Mouse (Mus musculus): ENCODE results near the gene Phf19. TPM values are rescaled to one million over a fixed set of nuclear protein-coding genes. Genes with fewer than 3 reads are reported as not detected.

Gene Phf19
- polyA plus RNA-seq, 1 experiment from 2014 or later = 6.7 TPM

- no peaks in the 10 kb centered on the region for H3K27me3 ChIP-seq (replicated peaks; ENCODE audit: control insufficient read depth, insufficient read depth, low read length)
- H3K27ac ChIP-seq (ENCODE audit: low read length) = no peak overlapping the region
- H3K9me3 ChIP-seq (ENCODE audit: control insufficient read depth, low read length) = no peaks in the 10 kb centered on the region
- no peak overlapping the region for H3K9ac ChIP-seq (ENCODE audit: low read depth, low read length)
- WGBS = 75% methylated on average over 13 of the region's 13 CpGs
- H3K4me3 ChIP-seq (ENCODE audit: low read length) = no peak overlapping the region
- H3K4me1 ChIP-seq (ENCODE audit: control insufficient read depth, insufficient read depth, low read length) = 0 out of 2 replicates have a peak, but pooled peaks cover 3% of the 10 kb centered on the region
- H3K4me2 ChIP-seq (ENCODE audit: low read depth, low read length) = no peak overlapping the region
- H3K36me3 ChIP-seq (ENCODE audit: control insufficient read depth, insufficient read depth, low read length) = no peaks in the 10 kb centered on the region
- ATAC-seq = no peak
Measured at GRCm38 (mm10) chr2:34943556-34944120, 29.8 kb upstream of the Phf19 start.

- no peaks in the 10 kb centered on the region for H3K36me3 ChIP-seq (ENCODE audit: control insufficient read depth, insufficient read depth, low read length)
- H3K4me1 ChIP-seq (ENCODE audit: control insufficient read depth, insufficient read depth, low read length) = 0 out of 2 replicates have a peak, but pooled peaks cover 6% of the 10 kb centered on the region
- no peak overlapping the region for H3K27ac ChIP-seq (ENCODE audit: low read length)
- H3K9ac ChIP-seq (ENCODE audit: low read depth, low read length) = no peak overlapping the region
- H3K9me3 ChIP-seq (ENCODE audit: control insufficient read depth, low read length) = no peaks in the 10 kb centered on the region
- H3K4me2 ChIP-seq (ENCODE audit: low read depth, low read length) = no peak overlapping the region
- 73% methylated on average over 11 of the region's 11 CpGs for WGBS
- H3K27me3 ChIP-seq (replicated peaks; ENCODE audit: control insufficient read depth, insufficient read depth, low read length) = no peaks in the 10 kb centered on the region
- no peak overlapping the region for H3K4me3 ChIP-seq (ENCODE audit: low read length)
- ATAC-seq = no peak
Measured at GRCm38 (mm10) chr2:34941061-34941675, 27.3 kb upstream of the Phf19 start.

GRCm38 (mm10) chr2:34940246-34940645 is 26.4 kb upstream of the Phf19 start:
- Histone ChIP-seq H3K9ac (ENCODE audit: low read depth, low read length) (no peak overlapping the region), H3K27me3 (replicated peaks; ENCODE audit: control insufficient read depth, insufficient read depth, low read length) (no peaks in the 10 kb centered on the region), H3K4me2 (ENCODE audit: low read depth, low read length) (no peak overlapping the region), H3K27ac (ENCODE audit: low read length) (no peak overlapping the region), H3K4me1 (ENCODE audit: control insufficient read depth, insufficient read depth, low read length) (0 out of 2 replicates have a peak, but pooled peaks cover 6% of the 10 kb centered on the region), H3K9me3 (ENCODE audit: control insufficient read depth, low read length) (no peaks in the 10 kb centered on the region), H3K36me3 (ENCODE audit: control insufficient read depth, insufficient read depth, low read length) (no peaks in the 10 kb centered on the region), H3K4me3 (ENCODE audit: low read length) (no peak overlapping the region)
- WGBS = 84% methylated on average over 5 of the region's 5 CpGs
- ATAC-seq = no peak

GRCm38 (mm10) chr2:34938269-34939208 is 24.7 kb upstream of the Phf19 start:
- Histone ChIP-seq H3K27ac (ENCODE audit: low read length) (no peak overlapping the region), H3K36me3 (ENCODE audit: control insufficient read depth, insufficient read depth, low read length) (no peaks in the 10 kb centered on the region), H3K4me2 (ENCODE audit: low read depth, low read length) (no peak overlapping the region), H3K4me3 (ENCODE audit: low read length) (no peak overlapping the region), H3K9ac (ENCODE audit: low read depth, low read length) (no peak overlapping the region), H3K4me1 (ENCODE audit: control insufficient read depth, insufficient read depth, low read length) (0 out of 2 replicates have a peak, but pooled peaks cover 3% of the 10 kb centered on the region), H3K27me3 (replicated peaks; ENCODE audit: control insufficient read depth, insufficient read depth, low read length) (no peaks in the 10 kb centered on the region), H3K9me3 (ENCODE audit: control insufficient read depth, low read length) (no peaks in the 10 kb centered on the region)
- WGBS = 74% methylated on average over 8 of the region's 8 CpGs
- no peak for ATAC-seq

GRCm38 (mm10) chr2:34937460-34937859 is 23.6 kb upstream of the Phf19 start:
- Histone ChIP-seq H3K27me3 (replicated peaks; ENCODE audit: control insufficient read depth, insufficient read depth, low read length) (no peaks in the 10 kb centered on the region), H3K36me3 (ENCODE audit: control insufficient read depth, insufficient read depth, low read length) (no peaks in the 10 kb centered on the region), H3K4me2 (ENCODE audit: low read depth, low read length) (no peak overlapping the region), H3K9me3 (ENCODE audit: control insufficient read depth, low read length) (no peaks in the 10 kb centered on the region), H3K4me1 (ENCODE audit: control insufficient read depth, insufficient read depth, low read length) (0 out of 2 replicates have a peak, but pooled peaks cover 3% of the 10 kb centered on the region), H3K4me3 (ENCODE audit: low read length) (no peak overlapping the region), H3K27ac (ENCODE audit: low read length) (no peak overlapping the region), H3K9ac (ENCODE audit: low read depth, low read length) (no peak overlapping the region)
- WGBS = 8% methylated on average over 5 of the region's 5 CpGs
- no peak for ATAC-seq

- WGBS = 47% methylated on average over 5 of the region's 5 CpGs
- Histone ChIP-seq H3K27me3 (replicated peaks; ENCODE audit: control insufficient read depth, insufficient read depth, low read length) (no peaks in the 10 kb centered on the region), H3K4me3 (ENCODE audit: low read length) (no peak overlapping the region), H3K9ac (ENCODE audit: low read depth, low read length) (no peak overlapping the region), H3K4me2 (ENCODE audit: low read depth, low read length) (no peak overlapping the region), H3K27ac (ENCODE audit: low read length) (no peak overlapping the region), H3K9me3 (ENCODE audit: control insufficient read depth, low read length) (no peaks in the 10 kb centered on the region), H3K4me1 (ENCODE audit: control insufficient read depth, insufficient read depth, low read length) (no peaks in the 10 kb centered on the region), H3K36me3 (ENCODE audit: control insufficient read depth, insufficient read depth, low read length) (no peaks in the 10 kb centered on the region)
- ATAC-seq = peak; percentile 81
Measured at GRCm38 (mm10) chr2:34927320-34927719, 13.5 kb upstream of the Phf19 start.

- 9% methylated on average over 2 of the region's 2 CpGs for WGBS
- Histone ChIP-seq H3K4me3 (ENCODE audit: low read length) (no peak overlapping the region), H3K4me1 (ENCODE audit: control insufficient read depth, insufficient read depth, low read length) (no peaks in the 10 kb centered on the region), H3K9ac (ENCODE audit: low read depth, low read length) (no peak overlapping the region), H3K27me3 (replicated peaks; ENCODE audit: control insufficient read depth, insufficient read depth, low read length) (no peaks in the 10 kb centered on the region), H3K9me3 (ENCODE audit: control insufficient read depth, low read length) (no peaks in the 10 kb centered on the region), H3K27ac (ENCODE audit: low read length) (no peak overlapping the region), H3K36me3 (ENCODE audit: control insufficient read depth, insufficient read depth, low read length) (no peaks in the 10 kb centered on the region), H3K4me2 (ENCODE audit: low read depth, low read length) (no peak overlapping the region)
- no peak for ATAC-seq
Measured at GRCm38 (mm10) chr2:34922729-34923128, 8.9 kb upstream of the Phf19 start.

GRCm38 (mm10) chr2:34920144-34920543 is 6.3 kb upstream of the Phf19 start:
- WGBS = 52% methylated on average over 2 of the region's 2 CpGs
- ATAC-seq = no peak

GRCm38 (mm10) chr2:34915103-34915502 is 1.3 kb upstream of the Phf19 start:
- Histone ChIP-seq H3K9ac (ENCODE audit: low read depth, low read length) (no peak overlapping the region), H3K9me3 (ENCODE audit: control insufficient read depth, low read length) (no peaks in the 10 kb centered on the region), H3K4me2 (ENCODE audit: low read depth, low read length) (no peak overlapping the region), H3K36me3 (ENCODE audit: control insufficient read depth, insufficient read depth, low read length) (peaks cover 3% of the 10 kb centered on the region; the same call in 1 of the 2 replicates), H3K4me1 (ENCODE audit: control insufficient read depth, insufficient read depth, low read length) (peaks cover 12% of the 10 kb centered on the region), H3K4me3 (ENCODE audit: low read length) (no peak overlapping the region), H3K27me3 (replicated peaks; ENCODE audit: control insufficient read depth, insufficient read depth, low read length) (no peaks in the 10 kb centered on the region), H3K27ac (ENCODE audit: low read length) (peak overlapping the region; percentile 58)
- ATAC-seq = no peak
- 62% methylated on average over 2 of the region's 2 CpGs for WGBS

More at GRCm38 (mm10) chr2:34920144-34920543, 6.3 kb upstream of the Phf19 start:
- Histone ChIP-seq H3K9ac (ENCODE audit: low read depth, low read length) (no peak overlapping the region), H3K36me3 (ENCODE audit: control insufficient read depth, insufficient read depth, low read length) (no peaks in the 10 kb centered on the region), H3K4me3 (ENCODE audit: low read length) (no peak overlapping the region), H3K4me2 (ENCODE audit: low read depth, low read length) (no peak overlapping the region), H3K4me1 (ENCODE audit: control insufficient read depth, insufficient read depth, low read length) (no peaks in the 10 kb centered on the region), H3K27me3 (replicated peaks; ENCODE audit: control insufficient read depth, insufficient read depth, low read length) (no peaks in the 10 kb centered on the region), H3K9me3 (ENCODE audit: control insufficient read depth, low read length) (no peaks in the 10 kb centered on the region), H3K27ac (ENCODE audit: low read length) (no peak overlapping the region)

Data from intestine, embryonic 16.5 days (tissue).